Mouse (Mus musculus) liver, embryonic 11.5 days (tissue): ENCODE data around the gene Tbcd. TPM values are rescaled to one million over a fixed set of nuclear protein-coding genes. Genes with fewer than 3 reads are reported as not detected.

Experiments
- ATAC-seq: fragments of 200-750 bp; cut with Nextera tagmentation; replicated peaks from 2 replicates; pipeline ENCODE4 v1.8.0; 2017; ENCODE audit warnings: moderate number of reproducible peaks, mild to moderate bottlenecking, moderate TSS enrichment, moderate library complexity; ENCODE audit not compliant: low FRiP score
- DNase-seq: peaks from one replicate; pipeline ENCODE4 v3.0.0-alpha.2; 2017; ENCODE audit warnings: low spot score
- H3K27ac ChIP-seq: fragments of 300-500 bp; sonication (generic); 2 replicates; pipeline ENCODE4 v1.5.1; 2014; ENCODE audit warnings: mild to moderate bottlenecking, low read depth, low read length, control low read depth
- H3K27me3 ChIP-seq: fragments of 300-500 bp; sonication (generic); replicated peaks from 2 replicates; pipeline ENCODE4 v1.6.1; 2014; ENCODE audit warnings: low read length, mixed read lengths; ENCODE audit not compliant: control insufficient read depth, insufficient read depth
- H3K36me3 ChIP-seq: fragments of 300-500 bp; sonication (generic); 2 replicates; pipeline ENCODE4 v1.6.1; 2014; ENCODE audit warnings: mild to moderate bottlenecking, low read length, moderate library complexity, mixed read lengths; ENCODE audit not compliant: control insufficient read depth, insufficient read depth
- H3K4me1 ChIP-seq: fragments of 300-500 bp; sonication (generic); replicated peaks from 2 replicates; pipeline ENCODE4 v1.6.1; 2014; ENCODE audit warnings: low read length, mixed read lengths; ENCODE audit not compliant: control insufficient read depth, insufficient read depth
- H3K4me2 ChIP-seq: fragments of 300-500 bp; sonication (generic); 2 replicates; pipeline ENCODE4 v1.6.1; 2014; ENCODE audit warnings: mild to moderate bottlenecking, control low read depth, moderate library complexity
- H3K4me3 ChIP-seq: fragments of 300-500 bp; sonication (generic); 2 replicates; pipeline ENCODE4 v1.5.1; 2014; ENCODE audit warnings: low read depth, low read length, control low read depth
- H3K9ac ChIP-seq: fragments of 300-500 bp; sonication (generic); 2 replicates; pipeline ENCODE4 v1.6.1; 2014; ENCODE audit warnings: low read depth, low read length, control low read depth
- H3K9me3 ChIP-seq: fragments of 300-500 bp; sonication (generic); 2 replicates; pipeline ENCODE4 v1.6.1; 2016; ENCODE audit warnings: low read length, inconsistent platforms, mixed read lengths; ENCODE audit not compliant: control insufficient read depth
- WGBS: fragments of 180-500 bp; shearing (Covaris S2); extraction: QIAGEN DNeasy Blood & Tissue Kit; methylation state at CpG from one replicate; pipeline ENCODE4 v1.1.7; 2014; 5-methylcytosine and 5-hydroxymethylcytosine counted together
- polyA plus RNA-seq: library from polyadenylated mRNA; unstranded; fragments of >200 nt; fragmentation: Nextera tagmentation; extraction: Ambion mirVana; gene quantifications from 2 replicates; pipeline ENCODE4 v1.2.1, GENCODE M21; 2014

Gene Tbcd
- polyA plus RNA-seq: 35.9 and 37.7 TPM in 2 replicates

DNA sequence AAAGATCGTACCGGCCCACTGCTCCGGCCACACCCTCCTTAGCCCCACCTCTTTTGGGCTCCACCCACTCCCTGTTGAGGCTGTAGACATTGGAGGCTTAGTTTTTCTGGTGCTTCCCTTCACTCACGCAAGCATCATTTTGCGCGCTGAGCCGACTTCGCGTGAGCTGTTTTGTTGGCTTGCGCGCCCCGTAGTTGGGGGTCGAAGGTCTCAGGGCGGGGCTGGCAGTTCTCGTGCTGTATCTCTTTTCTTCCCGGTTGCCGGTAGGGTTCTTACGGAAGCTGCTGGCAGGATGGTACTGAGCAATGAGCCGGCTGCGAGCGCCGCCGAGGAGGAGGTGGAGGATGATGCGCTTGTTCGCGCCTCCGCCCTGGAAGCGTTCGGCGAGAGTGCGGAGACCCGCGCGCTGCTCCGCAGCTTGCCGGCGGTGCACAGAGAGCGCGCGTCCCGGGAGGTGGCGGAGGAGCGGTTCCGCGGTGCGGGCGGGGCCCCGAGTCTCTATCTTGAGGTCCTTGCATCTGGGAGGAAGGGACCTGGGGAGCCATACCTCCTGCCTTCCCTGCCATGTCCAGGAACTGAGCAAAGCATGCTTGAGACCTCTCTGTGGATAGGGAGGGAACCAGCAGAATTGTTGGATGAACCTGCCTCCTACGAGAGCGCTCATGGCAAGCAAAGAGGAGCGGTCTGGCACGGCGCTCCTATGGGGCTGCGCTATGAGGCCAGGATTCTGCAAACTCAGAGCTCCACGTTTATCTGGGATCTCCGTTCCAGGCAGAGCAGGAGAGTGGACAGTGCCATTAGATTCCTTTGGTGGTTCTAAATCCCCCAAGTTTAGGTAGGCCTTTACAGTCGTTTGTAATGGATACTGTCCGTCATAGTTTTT is at the start of gene Tbcd:
Tbcd (plus strand) TSS at position 197 of the 883 bp plus-strand sequence.
- DNase-seq (peak; percentile 94), ATAC-seq (peak; percentile 94)
- H3K27me3 ChIP-seq: no peaks in the 10 kb centered on the region
- peak within 1 kb of the TSS; percentile 59 for H3K9ac ChIP-seq
- no peaks in the 10 kb centered on the region for H3K36me3 ChIP-seq
- WGBS: under 1% methylated on average over 58 of the region's 58 CpGs
- no peaks in the 10 kb centered on the region for H3K9me3 ChIP-seq
- peak within 1 kb of the TSS; percentile 64 for H3K4me2 ChIP-seq
- H3K4me3 ChIP-seq: peak within 1 kb of the TSS; percentile 64
- peak within 1 kb of the TSS; percentile 49; the same call in 1 of the 2 replicates for H3K27ac ChIP-seq
- peaks cover 13% of the 10 kb centered on the region for H3K4me1 ChIP-seq

DNA sequence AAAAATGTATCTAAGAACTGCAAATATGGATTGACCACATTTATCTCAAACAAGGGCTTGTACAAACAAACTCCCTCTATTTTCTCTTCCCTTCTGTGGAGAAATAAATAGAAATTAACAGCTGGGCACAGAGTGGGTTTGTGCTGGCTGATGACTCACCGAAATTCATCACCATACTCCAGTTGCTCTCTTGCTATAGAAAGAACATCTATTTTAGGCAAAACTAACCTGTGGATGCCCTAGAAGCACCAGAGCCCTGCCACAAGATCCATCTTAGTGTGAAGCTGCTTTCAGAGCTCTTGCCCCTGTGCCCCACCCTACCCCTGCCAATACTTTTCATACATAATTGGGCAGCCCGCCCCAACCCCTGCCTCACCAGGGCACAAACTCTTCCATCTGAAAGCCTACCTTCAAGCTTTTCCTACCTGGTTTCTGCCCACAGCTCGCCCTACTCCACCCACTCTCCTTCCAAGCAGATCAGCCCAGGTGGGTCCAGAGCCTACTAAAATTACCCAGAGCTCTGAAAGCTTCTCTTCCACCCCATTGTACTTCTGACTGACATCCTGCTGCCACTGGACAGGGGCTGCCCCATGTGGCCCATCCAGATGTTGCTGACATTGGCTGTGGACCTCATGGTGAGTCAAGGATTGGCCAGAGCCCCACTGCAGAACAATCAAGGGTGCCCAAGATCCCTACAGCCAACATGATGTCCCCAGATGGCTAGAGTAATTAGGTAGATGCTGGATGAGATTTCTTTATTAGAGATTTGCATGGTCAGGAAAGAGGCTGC is 44.2 kb upstream of the Tbcd start:
- H3K9ac ChIP-seq: no peak overlapping the region
- H3K9me3 ChIP-seq: no peaks in the 10 kb centered on the region
- 75% methylated on average over 3 of the region's 3 CpGs for WGBS
- H3K4me1 ChIP-seq: no peaks in the 10 kb centered on the region
- ATAC-seq (no peak), DNase-seq (no peak)
- H3K27me3 ChIP-seq: no peaks in the 10 kb centered on the region
- H3K4me2 ChIP-seq: no peak overlapping the region
- H3K36me3 ChIP-seq: no peaks in the 10 kb centered on the region
- no peak overlapping the region for H3K4me3 ChIP-seq
- no peak overlapping the region for H3K27ac ChIP-seq

DNA sequence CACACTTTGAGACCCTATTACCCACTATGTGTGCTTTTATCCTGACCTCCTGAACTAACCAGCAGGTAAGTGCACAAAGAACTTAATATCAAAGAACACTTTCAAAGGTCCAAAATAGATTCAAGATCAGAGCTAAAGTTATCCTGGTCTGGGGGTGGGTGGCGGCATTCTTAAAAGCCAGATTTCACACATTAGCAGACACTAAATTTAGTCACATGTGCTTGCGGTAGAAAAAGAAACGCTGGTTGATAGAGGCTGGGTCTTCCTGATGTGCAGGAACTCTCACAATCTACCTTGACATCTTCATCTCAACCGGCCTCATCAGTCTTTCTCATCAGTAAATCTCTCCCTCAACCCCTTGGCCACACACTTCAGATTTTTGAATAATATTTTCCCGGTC is 37.0 kb upstream of the Tbcd start:
- ATAC-seq (no peak), DNase-seq (no peak)
- Histone ChIP-seq H3K4me3 (no peak overlapping the region), H3K36me3 (no peaks in the 10 kb centered on the region), H3K27ac (no peak overlapping the region), H3K27me3 (no peaks in the 10 kb centered on the region), H3K4me2 (no peak overlapping the region), H3K9ac (no peak overlapping the region), H3K9me3 (no peaks in the 10 kb centered on the region), H3K4me1 (no peaks in the 10 kb centered on the region)
- WGBS: 79% methylated on average over 5 of the region's 5 CpGs

DNA sequence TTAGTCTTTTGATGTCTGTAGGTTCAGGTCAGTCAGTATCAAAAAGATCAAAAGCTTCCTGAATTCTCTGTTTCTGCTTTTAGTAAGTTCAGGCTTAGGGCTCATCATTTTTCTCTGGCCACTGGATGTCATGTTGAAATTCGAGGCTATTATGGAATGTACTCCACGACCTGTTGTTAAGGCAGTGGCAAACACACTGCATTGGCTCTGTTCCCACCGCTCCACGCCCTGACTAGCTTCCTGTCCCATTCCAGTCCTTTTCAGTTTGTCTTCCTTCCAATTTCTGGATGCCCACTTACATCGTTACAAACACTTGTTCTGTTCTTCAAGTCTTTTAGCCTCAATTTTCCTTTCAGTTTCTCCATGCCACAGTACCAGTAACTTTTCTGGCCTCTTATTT is 36.4 kb upstream of the Tbcd start:
- WGBS: 65% methylated on average over 5 of the region's 5 CpGs
- Histone ChIP-seq H3K9me3 (no peaks in the 10 kb centered on the region), H3K9ac (no peak overlapping the region), H3K4me1 (peaks cover under 1% of the 10 kb centered on the region; the same call in 1 of the 2 replicates), H3K4me3 (no peak overlapping the region), H3K4me2 (no peak overlapping the region), H3K27me3 (no peaks in the 10 kb centered on the region), H3K27ac (no peak overlapping the region), H3K36me3 (no peaks in the 10 kb centered on the region)
- ATAC-seq (no peak), DNase-seq (no peak)

DNA sequence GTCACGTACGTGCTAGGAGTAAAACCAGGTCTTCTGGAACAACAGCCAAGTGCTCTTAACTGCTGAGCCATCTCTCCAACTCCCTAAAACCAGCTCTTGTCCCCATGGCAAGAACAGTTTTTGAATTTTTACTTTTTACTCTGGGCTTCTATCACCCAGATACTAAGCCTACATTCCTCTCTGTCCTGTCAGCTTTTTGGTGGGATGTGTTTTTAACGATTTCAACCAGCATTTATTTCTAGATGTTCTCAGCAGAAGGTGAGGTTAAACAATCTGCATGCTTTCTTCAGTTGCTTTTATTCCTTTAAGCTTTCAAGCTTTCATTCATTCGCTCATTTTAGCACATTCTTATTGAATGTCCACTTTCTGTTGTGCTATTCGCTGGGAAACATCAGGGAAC is 33.8 kb upstream of the Tbcd start:
- Histone ChIP-seq H3K9me3 (no peaks in the 10 kb centered on the region), H3K4me2 (no peak overlapping the region), H3K36me3 (no peaks in the 10 kb centered on the region), H3K27ac (no peak overlapping the region), H3K9ac (no peak overlapping the region), H3K4me3 (no peak overlapping the region), H3K27me3 (no peaks in the 10 kb centered on the region), H3K4me1 (peaks cover 12% of the 10 kb centered on the region)
- ATAC-seq (no peak), DNase-seq (no peak)
- 78% methylated on average over 5 of the region's 5 CpGs for WGBS

DNA sequence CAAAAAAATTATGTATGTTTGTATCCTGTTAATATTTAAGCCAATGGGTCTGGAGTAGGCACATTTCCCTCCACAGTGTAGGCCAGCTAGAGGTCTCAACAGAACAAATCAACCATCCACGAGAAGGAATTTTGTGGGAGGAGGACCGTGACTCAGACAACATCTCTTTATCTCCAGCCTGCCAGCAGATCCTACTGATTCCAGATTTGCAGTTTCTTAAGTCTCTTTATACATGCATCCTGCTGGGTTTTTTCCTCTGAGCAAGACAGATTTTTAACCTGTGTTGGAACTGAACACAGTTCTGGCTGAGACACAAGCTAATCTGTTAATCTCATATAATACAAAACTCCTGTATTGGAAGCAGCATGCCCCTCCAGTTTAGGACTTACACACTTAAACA is 32.8 kb upstream of the Tbcd start:
- Histone ChIP-seq H3K9me3 (no peaks in the 10 kb centered on the region), H3K36me3 (no peaks in the 10 kb centered on the region), H3K27ac (no peak overlapping the region), H3K4me1 (peaks cover 12% of the 10 kb centered on the region), H3K4me2 (no peak overlapping the region), H3K27me3 (no peaks in the 10 kb centered on the region), H3K4me3 (no peak overlapping the region), H3K9ac (no peak overlapping the region)
- DNase-seq: no peak
- ATAC-seq: no peak
- whole genome bisulfite sequencing: 74% methylated on average over 2 of the region's 2 CpGs

DNA sequence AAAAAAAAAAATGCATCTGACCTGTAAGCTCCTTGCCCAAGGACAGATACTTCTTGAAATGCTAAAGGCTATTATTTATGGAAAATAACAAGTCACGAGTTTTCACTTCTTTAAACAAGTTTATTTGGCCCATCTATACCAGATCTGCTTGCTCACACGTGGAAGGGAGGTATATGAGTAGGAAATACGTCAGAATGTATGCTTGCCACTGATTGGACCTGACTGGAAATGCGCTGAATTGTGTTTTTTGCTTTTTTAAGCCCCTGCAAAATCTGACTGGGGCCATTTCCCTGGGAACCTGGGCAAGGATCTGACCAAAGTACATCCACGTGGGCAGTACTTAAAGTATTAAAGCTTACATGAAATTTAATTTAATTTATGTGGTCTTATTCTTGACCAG is 31.4 kb upstream of the Tbcd start:
- ATAC-seq (no peak), DNase-seq (no peak)
- no peaks in the 10 kb centered on the region for H3K36me3 ChIP-seq
- H3K4me3 ChIP-seq: peak overlapping the region; percentile 85; the same call in 1 of the 2 replicates
- peak overlapping the region; percentile 66 for H3K9ac ChIP-seq
- H3K4me2 ChIP-seq: peak overlapping the region; percentile 91
- no peaks in the 10 kb centered on the region for H3K27me3 ChIP-seq
- H3K4me1 ChIP-seq: peaks cover 12% of the 10 kb centered on the region
- 51% methylated on average over 5 of the region's 5 CpGs for WGBS
- no peaks in the 10 kb centered on the region for H3K9me3 ChIP-seq
- H3K27ac ChIP-seq: peak overlapping the region; percentile 79

DNA sequence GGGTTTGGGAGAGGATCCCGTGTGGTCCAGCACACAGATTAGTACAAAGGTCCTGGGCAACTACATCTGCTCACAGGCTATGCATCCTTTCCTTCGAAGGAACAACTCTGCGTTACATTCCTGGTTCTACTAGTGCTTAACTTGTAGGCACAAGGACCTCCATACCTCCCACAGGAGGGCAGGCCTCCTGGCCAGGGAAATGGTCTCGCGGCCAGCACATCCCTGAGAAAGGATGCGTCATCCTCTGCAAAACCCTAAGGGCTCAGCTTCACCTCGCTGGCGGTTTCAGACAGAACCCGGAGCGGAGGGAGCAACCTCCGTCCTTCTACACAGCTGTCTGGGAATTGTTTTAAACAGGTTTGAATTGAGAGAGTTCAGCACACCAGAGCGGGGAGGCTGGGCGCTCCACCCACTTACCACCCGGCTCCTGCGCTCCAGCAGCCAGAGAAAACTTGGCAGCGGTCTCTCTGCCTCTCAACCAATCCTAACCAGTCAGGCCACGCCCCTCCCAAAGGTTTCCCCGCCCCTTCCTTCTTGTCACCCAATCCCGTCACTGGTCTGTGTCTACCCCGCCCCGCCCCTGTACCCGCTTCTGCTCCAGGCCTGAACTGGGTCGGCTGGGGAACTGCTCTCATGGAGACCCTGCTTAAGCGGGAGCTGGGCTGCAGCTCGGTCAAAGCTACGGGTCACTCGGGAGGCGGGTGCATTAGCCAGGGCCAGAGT is 30.8 kb upstream of the Tbcd start, which contains the start of gene Fn3krp:
Fn3krp (plus strand) TSS at position 572 of the 723 bp plus-strand sequence.
- H3K36me3 ChIP-seq: no peaks in the 10 kb centered on the region
- H3K4me2 ChIP-seq: peak within 1 kb of the TSS; percentile 91
- H3K27ac ChIP-seq: peak within 1 kb of the TSS; percentile 79
- ATAC-seq (peak; percentile 99), DNase-seq (peak; percentile 99)
- H3K9ac ChIP-seq: peak within 1 kb of the TSS; percentile 82
- H3K9me3 ChIP-seq: no peaks in the 10 kb centered on the region
- WGBS: 2% methylated on average over 28 of the region's 28 CpGs
- peak within 1 kb of the TSS; percentile 85 for H3K4me3 ChIP-seq
- no peaks in the 10 kb centered on the region for H3K27me3 ChIP-seq
- H3K4me1 ChIP-seq: peaks cover 12% of the 10 kb centered on the region
